Mouse (Mus musculus) heart, postnatal 10 days (tissue): ENCODE measurements around the gene Htr3b. TPM values are rescaled to one million over a fixed set of nuclear protein-coding genes. Genes with fewer than 3 reads are reported as not detected.
A peak's percentile ranks its signal among the peaks of the same experiment; 100 is the strongest.
"Not testable (repeated sequence)": the region's sequence is repeated elsewhere in the genome, so short reads cannot be mapped to it uniquely, and the experiment has no call there.

ENCODE experiments used
- DNase-seq, 2 experiments: peaks; one replicate each; pipeline ENCODE4 v3.0.0; 2021
- intact Hi-C: fragments of 180-260 bp; cut with DNase I; formaldehyde crosslinking; loops from one replicate; pipeline ENCODE4 v1.15.1; 2025
- total RNA-seq, 2 experiments: library from RNA; stranded (reverse); gene quantifications; 2 replicates each; pipeline ENCODE4 v1.2.3; 2021

Htr3b gene
- total RNA-seq = not detected

GRCm38 (mm10) chr9:48964587-48965040, at the start of gene Htr3b:
TSS of gene Htr3b (minus strand) at chr9:48964990.
- peak in 1 of 2 experiments; percentile 20 for DNase-seq
- intact Hi-C loops = no loop called here

- intact Hi-C loops = no loop called here
- no peak for DNase-seq
Measured at GRCm38 (mm10) chr9:48999256-48999655, 34.5 kb upstream of the Htr3b start.

GRCm38 (mm10) chr9:48995735-48996134, 30.9 kb upstream of the Htr3b start:
- no peak for DNase-seq
- intact Hi-C loops = no loop called here

- no peak for DNase-seq
- intact Hi-C loops = no loop called here
Measured at GRCm38 (mm10) chr9:48994779-48995178, 30.0 kb upstream of the Htr3b start.

GRCm38 (mm10) chr9:48991671-48992070, 26.9 kb upstream of the Htr3b start:
- DNase-seq = no peak
- intact Hi-C loops = no loop called here

- intact Hi-C loops = loop anchor here (5.0 to 10.0 kb wide), 3 partner anchors 65 to 493 kb away; partner anchors contain the start of genes Gm5617 and Rbm7
- DNase-seq = peak; percentile 38 to 45
Measured at GRCm38 (mm10) chr9:48987201-48988101, 22.7 kb upstream of the Htr3b start.

GRCm38 (mm10) chr9:48986616-48987141, 21.9 kb upstream of the Htr3b start:
- intact Hi-C loops = loop anchor here (5.0 to 10.0 kb wide), 3 partner anchors 66 to 492 kb away; partner anchors contain the start of genes Gm5617 and Rbm7
- peak; percentile 79 to 85 for DNase-seq

GRCm38 (mm10) chr9:48985708-48986088, 20.9 kb upstream of the Htr3b start:
- DNase-seq = no peak
- intact Hi-C loops = loop anchor here (5.0 to 10.0 kb wide), 3 partner anchors 67 to 491 kb away; partner anchors contain the start of genes Gm5617 and Rbm7

GRCm38 (mm10) chr9:48984845-48985707, 20.3 kb upstream of the Htr3b start, which contains the start of gene Usp28:
TSS of gene Usp28 (plus strand) at chr9:48985375.
- intact Hi-C loops = loop anchor here (5.0 to 10.0 kb wide), 3 partner anchors 67 to 490 kb away; partner anchors contain the start of genes Gm5617 and Rbm7
- DNase-seq = peak; percentile 100

- intact Hi-C loops = loop anchor here (10.0 kb wide), 2 partner anchors 260 to 490 kb away; partner anchors contain the start of genes Gm5617 and Rbm7
Measured at GRCm38 (mm10) chr9:48984320-48984844, 19.6 kb upstream of the Htr3b start.

GRCm38 (mm10) chr9:48983801-48984200, 19.0 kb upstream of the Htr3b start:
- not testable (repeated sequence) for DNase-seq
- intact Hi-C loops = loop anchor here (10.0 kb wide), 2 partner anchors 259 to 489 kb away; partner anchors contain the start of genes Gm5617 and Rbm7

More at GRCm38 (mm10) chr9:48984320-48984844, 19.6 kb upstream of the Htr3b start:
- no peak for DNase-seq

- no peak for DNase-seq
- intact Hi-C loops = loop anchor here (10.0 kb wide), 2 partner anchors 257 to 487 kb away; partner anchors contain the start of genes Gm5617 and Rbm7
Measured at GRCm38 (mm10) chr9:48981827-48982226, 17.0 kb upstream of the Htr3b start.

GRCm38 (mm10) chr9:48980781-48981180, 16.0 kb upstream of the Htr3b start:
- DNase-seq = no peak
- intact Hi-C loops = loop anchor here (10.0 kb wide), 2 partner anchors 256 to 486 kb away; partner anchors contain the start of genes Gm5617 and Rbm7

GRCm38 (mm10) chr9:48980371-48980770, 15.6 kb upstream of the Htr3b start:
- DNase-seq = no peak
- intact Hi-C loops = loop anchor here (10.0 kb wide), 2 partner anchors 256 to 486 kb away; partner anchors contain the start of genes Gm5617 and Rbm7

- no peak for DNase-seq
- intact Hi-C loops = no loop called here
Measured at GRCm38 (mm10) chr9:48976661-48977355, 12.0 kb upstream of the Htr3b start.

- intact Hi-C loops = loop anchor here (1.0 to 5.0 kb wide), 4 partner anchors 74 to 327 kb away; no protein-coding TSS in a partner anchor
- DNase-seq = peak; percentile 52 to 68
Measured at GRCm38 (mm10) chr9:48972494-48972893, 7.7 kb upstream of the Htr3b start.

GRCm38 (mm10) chr9:48962131-48962530, 2.7 kb downstream of the Htr3b start:
- no peak for DNase-seq
- intact Hi-C loops = no loop called here

GRCm38 (mm10) chr9:48961314-48961713, 3.5 kb downstream of the Htr3b start:
- intact Hi-C loops = no loop called here
- no peak for DNase-seq

- no peak for DNase-seq
- intact Hi-C loops = no loop called here
Measured at GRCm38 (mm10) chr9:48947565-48947964, 17.2 kb downstream of the Htr3b start.
